Mouse (Mus musculus) MEL (cell line): ENCODE measurements around the gene Ppfia1. TPM values are rescaled to one million over a fixed set of nuclear protein-coding genes. Genes with fewer than 3 reads are reported as not detected.

Experiments
- DNase-seq: peaks from one replicate; pipeline ENCODE4 v3.0.0; 2011; ENCODE audit warnings: low read depth, low spot score
- H3K27ac ChIP-seq: 2 replicates; pipeline ENCODE4 v1.5.1; 2012; ENCODE audit warnings: low read depth, mild to moderate bottlenecking, control low read depth, low read length, moderate library complexity; ENCODE audit not compliant: control insufficient read depth
- H3K27me3 ChIP-seq, 2 experiments: fragments of 150-350 bp in 1 of 2; sonication (generic) in 1 of 2; 2 replicates each; pipeline ENCODE4 v1.6.1; 2012; ENCODE audit warnings: low read length in 2 of 2, mild to moderate bottlenecking in 2 of 2, improper control_type of control experiment in 1 of 2, moderate library complexity in 1 of 2; ENCODE audit not compliant: insufficient read depth in 2 of 2, control insufficient read depth in 1 of 2
- H3K36me3 ChIP-seq, 2 experiments: 2 replicates each; pipeline ENCODE4 v1.6.1; 2012 to 2014; ENCODE audit warnings: low read length in 2 of 2, improper control_type of control experiment in 1 of 2, inconsistent platforms in 1 of 2, mild to moderate bottlenecking in 1 of 2; ENCODE audit not compliant: insufficient read depth in 2 of 2, control insufficient read depth in 1 of 2
- H3K4me1 ChIP-seq, 2 experiments: fragments of 150-350 bp in 1 of 2; sonication (generic) in 1 of 2; 2 replicates each; pipeline ENCODE4 v1.6.1; 2012; ENCODE audit warnings: low read length in 2 of 2, improper control_type of control experiment in 1 of 2, mild to moderate bottlenecking in 1 of 2; ENCODE audit not compliant: insufficient read depth in 2 of 2, control insufficient read depth in 1 of 2
- H3K4me3 ChIP-seq, 2 experiments: fragments of 150-350 bp in 1 of 2; sonication (generic) in 1 of 2; 2 replicates each; pipeline ENCODE4 v1.5.1; 2012; ENCODE audit warnings: low read depth in 2 of 2, low read length in 2 of 2, mild to moderate bottlenecking in 2 of 2, moderate library complexity in 2 of 2, control low read depth in 1 of 2, improper control_type of control experiment in 1 of 2; ENCODE audit not compliant: control insufficient read depth in 1 of 2, insufficient read depth in 1 of 2
- H3K79me2 ChIP-seq: 2 replicates; pipeline ENCODE4 v1.6.1; 2012; ENCODE audit warnings: mild to moderate bottlenecking, low read length, moderate library complexity; ENCODE audit not compliant: control insufficient read depth, poor library complexity, insufficient read depth
- H3K9ac ChIP-seq: 2 replicates; pipeline ENCODE4 v1.6.1; 2012; ENCODE audit warnings: low read depth, mild to moderate bottlenecking, control low read depth, low read length, moderate library complexity; ENCODE audit not compliant: control insufficient read depth, poor library complexity, severe bottlenecking
- H3K9me3 ChIP-seq: fragments of 150-350 bp; sonication (generic); replicated peaks from 2 replicates; pipeline ENCODE4 v1.6.1; 2012; ENCODE audit warnings: mild to moderate bottlenecking, low read length, improper control_type of control experiment, moderate library complexity; ENCODE audit not compliant: insufficient read depth
- BHLHE40 ChIP-seq: IDR thresholded peaks from 2 replicates; pipeline ENCODE4 v1.6.1; 2012; ENCODE audit warnings: low read depth, mild to moderate bottlenecking, inconsistent platforms, low read length, improper control_type of control experiment, borderline replicate concordance
- CHD2 ChIP-seq: IDR thresholded peaks from 2 replicates; pipeline ENCODE4 v1.6.1; 2011; ENCODE audit warnings: low read length, improper control_type of control experiment
- EP300 ChIP-seq, 2 experiments: IDR thresholded peaks; 2 replicates each; pipeline ENCODE4 v1.6.1; 2011; ENCODE audit warnings: improper control_type of control experiment in 2 of 2, low read length in 2 of 2, low read depth in 1 of 2, mild to moderate bottlenecking in 1 of 2
- ETS1 ChIP-seq: IDR thresholded peaks from 2 replicates; pipeline ENCODE4 v1.6.1; 2012; ENCODE audit warnings: low read depth, mild to moderate bottlenecking, inconsistent platforms, low read length, improper control_type of control experiment, moderate library complexity
- GABPA ChIP-seq: IDR thresholded peaks from 2 replicates; pipeline ENCODE4 v1.6.1; 2012; ENCODE audit warnings: low read depth, mild to moderate bottlenecking, inconsistent platforms, low read length, improper control_type of control experiment, moderate library complexity
- GATA1 ChIP-seq: IDR thresholded peaks from 2 replicates; pipeline ENCODE4 v1.6.1; 2011; ENCODE audit warnings: low read depth, low read length, improper control_type of control experiment
- HCFC1 ChIP-seq: IDR thresholded peaks from 2 replicates; pipeline ENCODE4 v1.6.1; 2012; ENCODE audit warnings: low read depth, mild to moderate bottlenecking, inconsistent platforms, low read length, improper control_type of control experiment, moderate library complexity
- KAT2A ChIP-seq: conservative IDR thresholded peaks from 2 replicates; pipeline ENCODE4 v1.6.1; 2012; ENCODE audit warnings: low read depth, low read length, improper control_type of control experiment, inconsistent platforms
- MAZ ChIP-seq: IDR thresholded peaks from 2 replicates; pipeline ENCODE4 v1.6.1; 2012; ENCODE audit warnings: low read depth, mild to moderate bottlenecking, inconsistent platforms, low read length, improper control_type of control experiment
- MEF2A ChIP-seq: IDR thresholded peaks from 2 replicates; pipeline ENCODE4 v1.6.1; 2014; ENCODE audit warnings: low read depth, mild to moderate bottlenecking, inconsistent platforms, low read length, improper control_type of control experiment; ENCODE audit not compliant: poor library complexity, insufficient replicate concordance, severe bottlenecking; ENCODE audit errors: extremely low read depth
- NELFE ChIP-seq: IDR thresholded peaks from 2 replicates; pipeline ENCODE4 v1.6.1; 2011; ENCODE audit warnings: low read depth, low read length, improper control_type of control experiment
- POLR2A ChIP-seq, 2 experiments: IDR thresholded peaks; 2 replicates each; pipeline ENCODE4 v1.6.1; 2011 to 2012; ENCODE audit warnings: low read length in 2 of 2, mild to moderate bottlenecking in 2 of 2, control low read depth in 1 of 2, improper control_type of control experiment in 1 of 2, low read depth in 1 of 2, moderate library complexity in 1 of 2; ENCODE audit not compliant: control insufficient read depth in 1 of 2, insufficient read depth in 1 of 2, poor library complexity in 1 of 2
- POLR2AphosphoS2 ChIP-seq: IDR thresholded peaks from 2 replicates; pipeline ENCODE4 v1.6.1; 2011; ENCODE audit warnings: low read length, improper control_type of control experiment
- RAD21 ChIP-seq: IDR thresholded peaks from 2 replicates; pipeline ENCODE4 v1.6.1; 2011; ENCODE audit warnings: mild to moderate bottlenecking, low read depth, low read length, improper control_type of control experiment
- RCOR1 ChIP-seq: IDR thresholded peaks from 2 replicates; pipeline ENCODE4 v1.6.1; 2012; ENCODE audit warnings: low read depth, mild to moderate bottlenecking, inconsistent platforms, low read length, improper control_type of control experiment
- TAL1 ChIP-seq: IDR thresholded peaks from 2 replicates; pipeline ENCODE4 v1.6.1; 2012; ENCODE audit warnings: mild to moderate bottlenecking, inconsistent platforms, low read length, moderate library complexity, mixed read lengths
- TBP ChIP-seq: IDR thresholded peaks from 2 replicates; pipeline ENCODE4 v1.8.0; 2011; ENCODE audit warnings: low read depth, low read length, improper control_type of control experiment
- UBTF ChIP-seq: IDR thresholded peaks from 2 replicates; pipeline ENCODE4 v1.6.1; 2012; ENCODE audit warnings: low read depth, mild to moderate bottlenecking, inconsistent platforms, low read length, improper control_type of control experiment, moderate library complexity, borderline replicate concordance; ENCODE audit not compliant: insufficient read depth
- USF2 ChIP-seq, 2 experiments: IDR thresholded peaks; 2 replicates each; pipeline ENCODE4 v1.6.1; 2011 to 2012; ENCODE audit warnings: improper control_type of control experiment in 2 of 2, low read length in 2 of 2, borderline replicate concordance in 1 of 2, inconsistent platforms in 1 of 2, low read depth in 1 of 2, mild to moderate bottlenecking in 1 of 2; ENCODE audit not compliant: insufficient read depth in 1 of 2
- polyA plus RNA-seq, 2 experiments: library from polyadenylated mRNA; stranded (reverse) in 1 of 2; unstranded in 1 of 2; fragments of >175 nt in 1 of 2; fragments of >200 nt in 1 of 2; gene quantifications; 2 replicates each; pipeline versions ENCODE4 v1.2.1 to v1.2.4; 2012; ENCODE audit warnings: low replicate concordance in 2 of 2, low read depth in 1 of 2; ENCODE audit not compliant: insufficient read length in 2 of 2, insufficient read depth in 1 of 2, missing spikeins in 1 of 2
- total RNA-seq: library from RNA; depleted of rRNA; stranded (reverse); fragments of 300-350 nt; gene quantifications from 2 replicates; pipeline ENCODE4 v1.2.3, GENCODE M21; 2012

Ppfia1 gene
- total and polyA plus RNA-seq, 3 experiments, result 38.5 to 53.1 TPM; not detected in 1

- Histone ChIP-seq H3K9ac (no peak overlapping the region), H3K27me3 (peaks cover 0 to 4% of the 10 kb centered on the region in 2 experiments; a peak in 1 of 4 replicates), H3K79me2 (no peaks in the 10 kb centered on the region)
Observed at GRCm38 (mm10) chr7:144562016-144562415, 8.5 kb upstream of the Ppfia1 start.

DNA sequence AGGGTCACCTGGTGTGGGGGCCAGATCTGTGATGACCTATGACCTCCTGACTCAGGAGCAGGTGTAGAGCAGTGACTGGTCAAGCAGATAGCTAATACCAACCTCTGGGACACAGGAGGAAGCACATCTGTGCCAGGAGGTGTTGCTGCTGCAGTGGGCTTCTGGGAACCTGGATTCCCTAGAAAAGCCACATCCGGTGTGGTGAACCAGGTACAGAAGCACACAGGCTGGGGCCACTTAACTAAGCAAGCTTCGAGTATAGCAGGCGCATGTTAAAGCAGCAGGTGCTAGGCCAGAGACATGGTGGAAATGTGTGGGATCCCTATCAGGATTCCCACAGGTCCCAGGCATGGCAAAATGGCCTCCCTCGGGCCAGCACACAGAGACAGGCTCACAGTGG is 7.1 kb upstream of the Ppfia1 start:
- DNase-seq, result no peak
- Histone ChIP-seq H3K27ac (no peak overlapping the region), H3K9ac (no peak overlapping the region), H3K36me3 (no peaks in the 10 kb centered on the region), H3K4me3 (no peak overlapping the region), H3K79me2 (no peaks in the 10 kb centered on the region), H3K4me1 (no peaks in the 10 kb centered on the region), H3K9me3 (no peaks in the 10 kb centered on the region), H3K27me3 (peaks cover 0 to 4% of the 10 kb centered on the region in 2 experiments; a peak in 1 of 4 replicates)
- TF ChIP-seq POLR2AphosphoS2 (no peak), HCFC1 (no peak), BHLHE40 (no peak), MEF2A (no peak), TBP (no peak), TAL1 (no peak), RCOR1 (no peak), GABPA (no peak), EP300 (IDR thresholded peaks at IDR 0.05; ENCODE audit: low read depth in 1 of 2, low read length in 2 of 2) (no peak), CHD2 (no peak), POLR2A (IDR thresholded peaks at IDR 0.05; ENCODE audit: control insufficient read depth in 1 of 2, insufficient read depth in 1 of 2, low read depth in 1 of 2, low read length in 2 of 2, poor library complexity in 1 of 2) (no peak), RAD21 (no peak), MAZ (no peak)

More at GRCm38 (mm10) chr7:144562016-144562415, 8.5 kb upstream of the Ppfia1 start:
- TF ChIP-seq MAZ (no peak), GATA1 (no peak), USF2 (IDR thresholded peaks at IDR 0.05; ENCODE audit: borderline replicate concordance in 1 of 2, insufficient read depth in 1 of 2, low read depth in 1 of 2, low read length in 2 of 2) (no peak), ETS1 (no peak), UBTF (no peak), NELFE (no peak), KAT2A (no peak), CHD2 (no peak)
- Histone ChIP-seq H3K4me1 (no peaks in the 10 kb centered on the region), H3K27ac (no peak overlapping the region), H3K36me3 (no peaks in the 10 kb centered on the region), H3K9me3 (no peaks in the 10 kb centered on the region), H3K4me3 (no peak overlapping the region)
- DNase-seq, result no peak
